Mouse (Mus musculus): ENCODE measurements around the gene Myh7. TPM values are rescaled to one million over a fixed set of nuclear protein-coding genes. Genes with fewer than 3 reads are reported as not detected.
"Not testable (repeated sequence)": the region's sequence is repeated elsewhere in the genome, so short reads cannot be mapped to it uniquely, and the experiment has no call there.

Myh7 gene
- polyA plus RNA-seq (2012; ENCODE audit: insufficient read depth, insufficient read length, missing spikeins) = 12.0 and 23.5 TPM in 2 replicates

GRCm38 (mm10) chr14:54994136-54994868 lies at the start of gene Myh7:
Gene Myh7 (minus strand): TSS chr14:54994626.
- no peak within 1 kb of the TSS for H3K4me3 ChIP-seq (ENCODE audit: insufficient read depth, low read depth, low read length)
- no peak within 1 kb of the TSS for H3K27ac ChIP-seq (replicated peaks; ENCODE audit: low read depth, low read length)
- H3K4me1 ChIP-seq (ENCODE audit: control insufficient read depth, insufficient read depth, insufficient read length, low read length) = no peaks in the 10 kb centered on the region

GRCm38 (mm10) chr14:55043694-55044093 lies 49.3 kb upstream of the Myh7 start:
- not testable (repeated sequence) for H3K4me3 ChIP-seq (ENCODE audit: insufficient read depth, low read depth, low read length); H3K4me1 ChIP-seq (ENCODE audit: control insufficient read depth, insufficient read depth, insufficient read length, low read length); H3K27ac ChIP-seq (replicated peaks; ENCODE audit: low read depth, low read length)

- Histone ChIP-seq H3K4me3 (ENCODE audit: insufficient read depth, low read depth, low read length) (no peak overlapping the region; the same call in 1 of the 2 replicates), H3K27ac (replicated peaks; ENCODE audit: low read depth, low read length) (no peak overlapping the region), H3K4me1 (ENCODE audit: control insufficient read depth, insufficient read depth, insufficient read length, low read length) (no peaks in the 10 kb centered on the region)
Observed at GRCm38 (mm10) chr14:55032695-55033225, 38.3 kb upstream of the Myh7 start.

- Histone ChIP-seq H3K4me3 (ENCODE audit: insufficient read depth, low read depth, low read length) (no peak overlapping the region), H3K4me1 (ENCODE audit: control insufficient read depth, insufficient read depth, insufficient read length, low read length) (no peaks in the 10 kb centered on the region), H3K27ac (replicated peaks; ENCODE audit: low read depth, low read length) (no peak overlapping the region)
Observed at GRCm38 (mm10) chr14:55029034-55029698, 34.7 kb upstream of the Myh7 start.

- Histone ChIP-seq H3K4me3 (ENCODE audit: insufficient read depth, low read depth, low read length) (no peak overlapping the region), H3K27ac (replicated peaks; ENCODE audit: low read depth, low read length) (no peak overlapping the region), H3K4me1 (ENCODE audit: control insufficient read depth, insufficient read depth, insufficient read length, low read length) (no peaks in the 10 kb centered on the region)
Observed at GRCm38 (mm10) chr14:55028333-55028835, 34.0 kb upstream of the Myh7 start.

GRCm38 (mm10) chr14:55027653-55028052 lies 33.2 kb upstream of the Myh7 start:
- Histone ChIP-seq H3K4me3 (ENCODE audit: insufficient read depth, low read depth, low read length) (no peak overlapping the region), H3K27ac (replicated peaks; ENCODE audit: low read depth, low read length) (no peak overlapping the region), H3K4me1 (ENCODE audit: control insufficient read depth, insufficient read depth, insufficient read length, low read length) (no peaks in the 10 kb centered on the region)

GRCm38 (mm10) chr14:55027251-55027650 lies 32.8 kb upstream of the Myh7 start:
- no peak overlapping the region for H3K4me3 ChIP-seq (ENCODE audit: insufficient read depth, low read depth, low read length)
- H3K4me1 ChIP-seq (ENCODE audit: control insufficient read depth, insufficient read depth, insufficient read length, low read length) = no peaks in the 10 kb centered on the region
- H3K27ac ChIP-seq (replicated peaks; ENCODE audit: low read depth, low read length) = no peak overlapping the region

- H3K4me3 ChIP-seq (ENCODE audit: insufficient read depth, low read depth, low read length) = no peak overlapping the region
- H3K4me1 ChIP-seq (ENCODE audit: control insufficient read depth, insufficient read depth, insufficient read length, low read length) = no peaks in the 10 kb centered on the region
- H3K27ac ChIP-seq (replicated peaks; ENCODE audit: low read depth, low read length) = no peak overlapping the region
Observed at GRCm38 (mm10) chr14:55025527-55025926, 31.1 kb upstream of the Myh7 start.

GRCm38 (mm10) chr14:55024236-55024635 lies 29.8 kb upstream of the Myh7 start:
- H3K27ac ChIP-seq (replicated peaks; ENCODE audit: low read depth, low read length) = no peak overlapping the region
- H3K4me1 ChIP-seq (ENCODE audit: control insufficient read depth, insufficient read depth, insufficient read length, low read length) = no peaks in the 10 kb centered on the region
- no peak overlapping the region for H3K4me3 ChIP-seq (ENCODE audit: insufficient read depth, low read depth, low read length)

GRCm38 (mm10) chr14:55023011-55023410 lies 28.6 kb upstream of the Myh7 start:
- Histone ChIP-seq H3K4me3 (ENCODE audit: insufficient read depth, low read depth, low read length) (no peak overlapping the region), H3K27ac (replicated peaks; ENCODE audit: low read depth, low read length) (no peak overlapping the region), H3K4me1 (ENCODE audit: control insufficient read depth, insufficient read depth, insufficient read length, low read length) (no peaks in the 10 kb centered on the region)

GRCm38 (mm10) chr14:55020394-55020793 lies 26.0 kb upstream of the Myh7 start:
- H3K27ac ChIP-seq (replicated peaks; ENCODE audit: low read depth, low read length) = no peak overlapping the region
- H3K4me3 ChIP-seq (ENCODE audit: insufficient read depth, low read depth, low read length) = no peak overlapping the region
- H3K4me1 ChIP-seq (ENCODE audit: control insufficient read depth, insufficient read depth, insufficient read length, low read length) = no peaks in the 10 kb centered on the region

GRCm38 (mm10) chr14:55016876-55017275 lies 22.4 kb upstream of the Myh7 start:
- Histone ChIP-seq H3K27ac (replicated peaks; ENCODE audit: low read depth, low read length) (no peak overlapping the region), H3K4me1 (ENCODE audit: control insufficient read depth, insufficient read depth, insufficient read length, low read length) (no peaks in the 10 kb centered on the region), H3K4me3 (ENCODE audit: insufficient read depth, low read depth, low read length) (no peak overlapping the region)

- Histone ChIP-seq H3K4me3 (ENCODE audit: insufficient read depth, low read depth, low read length) (peak overlapping the region; percentile 80), H3K4me1 (ENCODE audit: control insufficient read depth, insufficient read depth, insufficient read length, low read length) (no peaks in the 10 kb centered on the region)
Observed at GRCm38 (mm10) chr14:55015767-55016111, 21.3 kb upstream of the Myh7 start.

GRCm38 (mm10) chr14:55014991-55015766 lies 20.8 kb upstream of the Myh7 start, which contains the start of gene Ngdn:
Gene Ngdn (plus strand): TSS chr14:55015454.
- Histone ChIP-seq H3K4me1 (ENCODE audit: control insufficient read depth, insufficient read depth, insufficient read length, low read length) (no peaks in the 10 kb centered on the region), H3K4me3 (ENCODE audit: insufficient read depth, low read depth, low read length) (peak within 1 kb of the TSS; percentile 80), H3K27ac (replicated peaks; ENCODE audit: low read depth, low read length) (peak within 1 kb of the TSS; percentile 90)

More at GRCm38 (mm10) chr14:55015767-55016111, 21.3 kb upstream of the Myh7 start:
- peak overlapping the region; percentile 78 for H3K27ac ChIP-seq (replicated peaks; ENCODE audit: low read depth, low read length)

GRCm38 (mm10) chr14:55014591-55014990 lies 20.2 kb upstream of the Myh7 start:
- peak overlapping the region; percentile 77 for H3K4me3 ChIP-seq (ENCODE audit: insufficient read depth, low read depth, low read length)
- H3K27ac ChIP-seq (replicated peaks; ENCODE audit: low read depth, low read length) = peak overlapping the region; percentile 90
- H3K4me1 ChIP-seq (ENCODE audit: control insufficient read depth, insufficient read depth, insufficient read length, low read length) = no peaks in the 10 kb centered on the region

Data from brown adipose tissue, adult 24 weeks (tissue).